Mouse (Mus musculus) MN1 (cell line): ENCODE results near the gene D430041D05Rik.

ENCODE experiments used
- DNase-seq: peaks from one replicate; pipeline ENCODE4 v3.0.0-alpha.2; 2016; ENCODE audit warnings: low spot score

The D430041D05Rik gene

GRCm38 (mm10) chr2:104260920-104261740 is 149.7 kb downstream of the D430041D05Rik start:
- DNase-seq: no peak

- DNase-seq: no peak
Measured at GRCm38 (mm10) chr2:104256585-104256984, 154.2 kb downstream of the D430041D05Rik start.

DNA sequence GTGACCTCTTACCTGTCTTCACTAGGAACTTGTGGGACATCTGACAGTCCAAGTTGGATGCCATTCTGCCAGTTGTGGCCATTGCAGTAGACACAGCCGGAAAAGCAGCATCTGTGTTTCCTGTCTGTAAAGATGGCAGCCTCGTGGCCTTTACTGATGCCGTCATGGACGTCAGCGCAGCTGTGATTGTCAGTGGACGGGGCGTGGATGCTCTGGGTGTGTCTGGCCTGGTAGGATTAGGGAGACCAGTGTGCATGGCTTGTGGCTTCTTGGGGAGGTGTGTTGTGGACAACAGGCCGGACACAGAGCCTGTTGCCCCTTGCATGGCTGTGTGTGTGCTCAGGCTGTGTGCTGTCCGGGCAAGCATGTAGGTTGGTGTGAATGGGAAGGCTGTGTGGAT is 155.9 kb downstream of the D430041D05Rik start:
- DNase-seq: no peak

- no peak for DNase-seq
Measured at GRCm38 (mm10) chr2:104253341-104253740, 157.5 kb downstream of the D430041D05Rik start.

- no peak for DNase-seq
Measured at GRCm38 (mm10) chr2:104251647-104252046, 159.2 kb downstream of the D430041D05Rik start.

DNA sequence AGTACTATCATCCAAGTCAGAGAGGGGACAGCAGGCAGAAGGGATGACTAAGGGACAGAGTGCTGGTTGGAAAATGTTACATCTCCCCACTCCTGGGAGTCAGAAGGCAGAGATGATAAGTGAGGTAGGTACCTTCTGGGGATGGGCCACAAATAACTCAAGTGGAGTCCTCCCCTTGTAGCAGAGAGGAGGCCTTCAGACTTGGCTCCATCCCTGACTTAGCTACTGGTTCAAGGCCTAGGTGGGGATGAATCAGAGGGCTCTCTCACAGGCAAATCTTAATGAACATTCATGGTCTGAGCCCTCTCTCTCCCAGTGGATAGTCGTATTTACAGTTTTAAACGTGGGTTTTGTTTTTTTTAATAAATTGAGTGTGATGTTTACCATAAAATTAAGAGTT is 161.0 kb downstream of the D430041D05Rik start:
- DNase-seq: no peak

- DNase-seq: peak; percentile 86
Measured at GRCm38 (mm10) chr2:104246851-104247250, 164.0 kb downstream of the D430041D05Rik start.

- no peak for DNase-seq
Measured at GRCm38 (mm10) chr2:104242055-104242454, 168.8 kb downstream of the D430041D05Rik start.

DNA sequence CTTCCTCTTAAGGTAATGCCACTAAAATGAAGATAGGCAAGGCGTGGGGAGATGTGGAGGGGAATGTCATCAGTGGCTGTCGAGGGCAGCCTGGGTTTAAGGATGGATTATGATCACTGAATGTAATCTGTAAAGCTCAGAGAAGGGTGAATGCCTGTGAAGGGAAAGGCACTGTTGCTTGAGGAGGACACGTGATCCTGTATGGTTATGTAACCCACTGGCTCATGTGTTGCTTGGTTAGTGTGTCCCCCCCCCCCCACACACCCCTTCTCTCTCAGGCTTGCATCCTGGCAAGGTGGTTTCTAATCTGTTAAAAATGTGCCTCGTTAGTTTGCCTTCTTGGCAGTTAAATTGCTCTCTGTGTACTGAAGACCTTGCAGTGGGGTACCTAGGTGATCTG is 173.7 kb downstream of the D430041D05Rik start:
- no peak for DNase-seq

- no peak for DNase-seq
Measured at GRCm38 (mm10) chr2:104230444-104230843, 180.4 kb downstream of the D430041D05Rik start.

- DNase-seq: no peak
Measured at GRCm38 (mm10) chr2:104226057-104226456, 184.8 kb downstream of the D430041D05Rik start.

DNA sequence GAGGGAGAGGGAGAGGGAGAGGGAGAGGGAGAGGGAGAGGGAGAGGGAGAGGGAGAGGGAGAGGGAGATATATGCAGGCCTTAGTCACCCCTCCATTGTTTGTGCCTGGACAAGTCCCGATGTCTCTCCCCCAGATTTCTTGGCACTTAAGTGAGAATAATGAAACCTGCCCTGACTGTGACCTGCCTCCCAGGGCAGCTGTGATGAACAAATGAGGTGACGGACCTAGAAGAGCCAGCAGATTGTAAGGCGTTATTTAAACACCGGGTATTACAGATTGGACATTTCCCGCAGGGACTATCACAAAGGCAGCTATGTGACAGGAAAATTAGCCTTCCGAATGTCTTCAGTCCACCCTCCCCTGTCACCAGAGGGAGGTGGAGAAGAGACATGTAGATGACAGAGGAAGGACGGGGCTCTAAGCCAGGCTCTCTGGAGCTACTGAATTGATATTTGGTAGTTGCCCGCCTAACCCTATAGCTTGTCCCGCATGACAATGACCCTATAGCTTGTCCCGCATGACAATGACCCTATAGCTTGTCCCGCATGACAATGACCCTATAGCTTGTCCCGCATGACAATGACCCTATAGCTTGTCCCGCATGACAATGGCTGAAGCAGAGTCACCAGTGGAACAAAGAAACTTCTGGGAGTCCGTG is 191.0 kb downstream of the D430041D05Rik start:
- DNase-seq: no peak

GRCm38 (mm10) chr2:104218588-104219065 is 192.2 kb downstream of the D430041D05Rik start:
- DNase-seq: no peak

DNA sequence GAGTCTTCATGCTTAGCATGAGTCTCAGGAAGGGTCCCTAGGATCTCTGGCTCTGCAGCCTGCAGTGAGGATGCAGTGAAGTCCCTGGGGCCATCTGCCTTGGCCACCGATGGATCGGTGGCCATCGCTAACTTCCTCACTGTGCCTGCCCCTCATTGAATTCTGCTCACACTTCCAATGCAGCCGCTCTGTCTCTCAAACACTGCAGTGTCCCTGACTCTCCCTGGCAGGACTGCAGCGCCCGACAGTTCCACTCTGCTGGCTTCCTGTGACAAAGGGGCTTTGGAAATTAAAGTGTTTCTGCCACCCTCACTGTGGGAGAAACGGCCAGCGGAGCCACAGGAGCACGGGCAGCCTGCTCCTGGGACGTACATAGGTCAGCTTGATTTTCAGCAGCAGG is 192.7 kb downstream of the D430041D05Rik start:
- DNase-seq: no peak

DNA sequence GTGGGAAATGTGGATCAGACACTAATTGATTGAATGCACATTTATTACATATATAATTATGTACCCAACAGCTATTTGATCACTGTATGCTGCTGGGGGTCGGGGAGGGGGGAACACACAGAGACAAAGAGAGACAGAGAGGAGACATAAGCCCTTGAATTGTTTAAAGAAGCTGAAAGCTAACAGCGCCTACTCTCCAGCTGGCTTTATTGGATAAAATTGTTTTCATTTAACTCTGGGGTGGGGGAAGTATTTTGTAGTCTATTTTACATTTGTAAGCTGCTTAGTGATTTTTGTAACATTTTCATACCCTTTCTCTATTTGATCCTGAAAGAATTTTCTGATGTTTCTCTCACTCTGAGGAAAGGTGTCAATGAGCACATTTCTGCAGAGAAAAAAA is 201.4 kb downstream of the D430041D05Rik start:
- no peak for DNase-seq

DNA sequence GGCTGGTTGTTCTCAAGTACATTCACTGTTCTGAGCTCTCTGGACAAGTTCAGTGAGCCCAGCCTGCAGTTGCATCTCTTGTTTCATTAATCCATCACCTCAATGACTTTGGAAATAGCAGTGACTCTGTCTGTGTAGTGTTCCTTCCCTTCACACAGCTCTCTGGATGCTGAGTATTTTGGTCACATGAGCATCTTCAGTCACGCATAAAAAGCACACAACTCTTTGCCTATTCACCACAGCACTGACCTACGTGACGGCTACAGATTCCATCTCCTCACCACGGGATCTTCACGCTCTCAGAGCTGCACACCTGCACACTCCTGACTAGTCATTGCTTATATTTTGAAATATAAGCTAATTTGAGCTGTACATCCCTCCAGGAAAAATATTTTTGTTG is 202.4 kb downstream of the D430041D05Rik start:
- DNase-seq: no peak

GRCm38 (mm10) chr2:104207948-104208347 is 202.9 kb downstream of the D430041D05Rik start:
- peak; percentile 25 for DNase-seq

DNA sequence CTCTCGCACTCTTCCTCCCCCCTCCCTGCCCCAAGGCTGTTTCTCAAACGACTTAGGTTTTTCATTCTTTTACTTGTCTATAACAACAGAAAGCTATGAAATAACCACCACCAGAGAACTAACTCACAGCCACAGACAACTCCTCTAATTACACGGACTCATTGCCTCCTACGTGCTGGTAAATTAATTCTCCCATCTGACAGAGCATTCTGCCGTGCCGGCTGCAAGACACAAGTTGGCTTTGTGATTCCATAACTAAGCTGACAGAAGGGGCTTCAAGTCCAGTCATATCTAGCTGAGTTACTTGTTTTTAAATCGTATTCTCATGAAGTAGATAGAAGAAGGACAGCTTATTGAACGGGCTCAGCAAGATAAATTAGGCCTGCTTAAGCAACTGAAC is 205.2 kb downstream of the D430041D05Rik start:
- DNase-seq: no peak

GRCm38 (mm10) chr2:104200211-104200610 is 210.6 kb downstream of the D430041D05Rik start:
- no peak for DNase-seq

- DNase-seq: no peak
Measured at GRCm38 (mm10) chr2:104198186-104198585, 212.6 kb downstream of the D430041D05Rik start.

DNA sequence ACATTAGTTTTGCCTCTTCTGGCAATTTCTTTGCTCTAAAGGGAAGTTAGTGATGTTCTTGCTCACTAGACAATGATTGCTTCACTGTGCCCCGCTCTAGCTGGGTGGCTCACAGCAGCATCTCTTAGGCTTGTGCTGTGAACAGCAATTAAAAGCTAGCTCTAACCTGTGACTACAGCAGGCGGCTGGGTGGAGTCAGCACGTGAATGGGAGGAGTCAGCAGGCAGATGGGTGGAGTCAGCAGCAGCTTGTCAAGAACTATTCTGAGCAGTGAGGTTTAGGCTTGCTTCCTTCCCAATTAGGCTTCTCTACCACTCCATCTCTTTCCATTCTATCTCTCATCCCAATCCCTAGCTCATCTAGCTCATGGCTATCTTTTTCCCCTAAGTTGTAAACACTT is 213.5 kb downstream of the D430041D05Rik start:
- no peak for DNase-seq

DNA sequence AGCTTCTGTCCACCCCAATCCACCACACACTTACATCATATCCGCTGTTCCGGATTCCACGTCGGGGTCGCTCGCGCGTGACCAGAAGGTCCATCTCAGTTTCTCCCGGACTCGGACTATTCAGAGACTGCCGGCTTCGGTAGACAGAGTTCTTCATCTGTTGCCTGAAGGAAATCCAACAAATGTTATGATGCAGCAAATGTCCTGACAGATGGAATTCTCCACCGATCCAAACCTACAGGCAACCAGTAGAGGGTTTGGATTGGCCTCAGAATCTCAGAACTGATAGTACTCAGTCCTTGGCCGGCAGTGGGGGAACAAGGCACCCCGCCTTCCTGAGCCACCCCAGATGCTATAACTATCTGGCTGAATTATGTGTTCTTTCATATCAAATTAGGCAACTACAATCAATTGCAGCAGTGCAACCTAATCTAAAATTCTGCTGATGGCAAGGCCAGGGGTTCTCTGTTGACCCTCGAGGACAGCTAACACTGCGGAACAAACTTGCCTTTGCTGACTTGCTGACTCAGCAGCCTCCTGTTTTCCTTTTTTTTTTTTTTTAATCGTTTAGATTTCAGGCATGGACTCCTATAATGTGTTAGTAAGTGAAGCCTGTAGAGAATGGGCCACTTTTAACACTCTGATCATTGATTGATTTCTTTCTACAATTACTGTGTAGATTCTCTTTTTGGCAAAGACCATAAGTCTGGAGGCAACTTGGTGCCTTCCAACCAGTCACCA is 218.2 kb downstream of the D430041D05Rik start:
- no peak for DNase-seq

- no peak for DNase-seq
Measured at GRCm38 (mm10) chr2:104191723-104192122, 219.1 kb downstream of the D430041D05Rik start.
